Comparison of ENCODE assay signal across 9 mouse cellular contexts in the genomic region with DNA sequence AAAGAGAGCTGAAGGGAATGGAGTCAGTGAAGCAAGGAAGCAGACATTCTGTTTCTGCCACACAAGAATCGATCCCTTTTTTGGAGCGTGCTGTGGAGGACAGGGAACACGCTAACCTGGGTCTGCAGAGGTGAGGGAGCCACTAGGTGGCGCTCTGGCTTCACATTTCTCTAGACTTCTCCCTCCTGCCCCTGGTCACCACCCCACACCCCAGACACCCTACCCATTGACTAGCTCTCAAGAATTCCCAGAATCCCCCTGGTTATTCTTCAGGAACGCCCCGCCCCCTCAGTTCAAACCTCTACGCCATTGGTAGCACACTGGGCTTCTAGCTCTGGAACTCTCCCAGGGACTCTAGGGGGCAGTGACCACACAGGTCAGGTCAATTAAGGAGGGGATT. TPM values are rescaled to one million over a fixed set of nuclear protein-coding genes. Genes with fewer than 3 reads are reported as not detected.
A peak's percentile ranks its signal among the peaks of the same experiment; 100 is the strongest.
DNase-seq lines count a peak whose midpoint lies in the region; ATAC-seq and TF ChIP-seq lines count a peak whose summit lies in the region.
"Had no signal": no experiment of that assay in that cellular context is flagged by ENCODE, and none has a peak within 500 bp of the region (broad histone marks: within the 10 kb centered on the region; RNA-seq: fewer than 3 reads in every experiment).

No protein-coding gene starts in this region.

- DNase-seq in adrenal gland, postnatal 25 days, result peak; percentile 78
- peak; percentile 71 for DNase-seq in embryonic facial prominence, embryonic 11.5 days (ENCODE audit: low spot score)
- DNase-seq in heart, adult 11 months, result peak; percentile 96
- peak; percentile 77 for DNase-seq in limb, embryonic 11.5 days (ENCODE audit: low spot score)
- DNase-seq in spleen, postnatal 14 days (ENCODE audit: low spot score in 2 of 2), result peak; percentile 54 to 75

- ATAC-seq in embryonic facial prominence, embryonic 11.5 days (replicated peaks; ENCODE audit: insufficient number of reproducible peaks, low FRiP score, low TSS enrichment, low read depth), result no peak
- peak; percentile 37 for ATAC-seq in intestine, postnatal 0 days
- ATAC-seq in limb, embryonic 11.5 days (ENCODE audit: insufficient number of reproducible peaks, low FRiP score, low TSS enrichment, low read depth), result no peak; the same call in 1 of the 2 replicates
- peak; percentile 37 for ATAC-seq in midbrain, embryonic 15.5 days (replicated peaks)

- H3K4me2 ChIP-seq in embryonic facial prominence, embryonic 11.5 days (ENCODE audit: low read depth, low read length), result no peak overlapping the region
- no peak overlapping the region for H3K4me2 ChIP-seq in intestine, postnatal 0 days (replicated peaks; ENCODE audit: low read depth)
- no peak overlapping the region for H3K4me2 ChIP-seq in limb, embryonic 11.5 days (ENCODE audit: low read depth, severe bottlenecking)
- H3K4me2 ChIP-seq in midbrain, embryonic 15.5 days, result no peak overlapping the region
- H3K4me2 ChIP-seq: embryonic facial prominence, embryonic 13.5 days had no signal

- no peaks in the 10 kb centered on the region for H3K36me3 ChIP-seq in C2C12 (ENCODE audit: control insufficient read depth, insufficient read depth)
- no peaks in the 10 kb centered on the region for H3K36me3 ChIP-seq in embryonic facial prominence, embryonic 11.5 days (replicated peaks; ENCODE audit: control insufficient read depth, insufficient read depth, low read depth, low read length)
- H3K36me3 ChIP-seq in intestine, postnatal 0 days (ENCODE audit: control insufficient read depth, insufficient read depth), result peaks cover 38% of the 10 kb centered on the region
- 0 out of 2 replicates have a peak, but pooled peaks cover 3% of the 10 kb centered on the region for H3K36me3 ChIP-seq in limb, embryonic 11.5 days (ENCODE audit: control insufficient read depth, insufficient read depth, low read length)
- no peaks in the 10 kb centered on the region for H3K36me3 ChIP-seq in midbrain, embryonic 15.5 days (replicated peaks)

- TF ChIP-seq CTCF in C2C12 (IDR thresholded peaks at IDR 0.05; ENCODE audit: control insufficient read depth, insufficient read depth, insufficient read length), result peak; percentile 71
- TF ChIP-seq CTCF in intestine, postnatal 0 days (IDR thresholded peaks at IDR 0.05; ENCODE audit: low read depth), result peak; percentile 79

- H3K4me1 ChIP-seq in embryonic facial prominence, embryonic 11.5 days (ENCODE audit: control insufficient read depth, insufficient read depth, low read length), result no peaks in the 10 kb centered on the region
- no peaks in the 10 kb centered on the region for H3K4me1 ChIP-seq in intestine, postnatal 0 days (replicated peaks; ENCODE audit: control insufficient read depth, insufficient read depth, low read length)
- H3K4me1 ChIP-seq in limb, embryonic 11.5 days (ENCODE audit: control insufficient read depth, insufficient read depth, low read length), result no peaks in the 10 kb centered on the region
- H3K4me1 ChIP-seq in midbrain, embryonic 15.5 days, result peaks cover 9% of the 10 kb centered on the region; the same call in 1 of the 2 replicates

- no peak overlapping the region for H3K9ac ChIP-seq in embryonic facial prominence, embryonic 11.5 days (replicated peaks; ENCODE audit: low read length)
- no peak overlapping the region for H3K9ac ChIP-seq in intestine, postnatal 0 days (ENCODE audit: low read depth, low read length)
- no peak overlapping the region for H3K9ac ChIP-seq in limb, embryonic 11.5 days (ENCODE audit: low read length)
- H3K9ac ChIP-seq in midbrain, embryonic 15.5 days, result no peak overlapping the region
- H3K9ac ChIP-seq: embryonic facial prominence, embryonic 13.5 days had no signal

- H3K4me3 ChIP-seq in C2C12 (ENCODE audit: insufficient read depth, poor library complexity, severe bottlenecking), result no peak overlapping the region
- H3K4me3 ChIP-seq in embryonic facial prominence, embryonic 11.5 days (ENCODE audit: low read depth, low read length), result no peak overlapping the region
- no peak overlapping the region for H3K4me3 ChIP-seq in intestine, postnatal 0 days (ENCODE audit: low read depth, low read length)
- H3K4me3 ChIP-seq in limb, embryonic 11.5 days (ENCODE audit: low read depth, low read length), result no peak overlapping the region
- H3K4me3 ChIP-seq in midbrain, embryonic 15.5 days, result no peak overlapping the region
- H3K4me3 ChIP-seq: embryonic facial prominence, embryonic 13.5 days had no signal

- WGBS in embryonic facial prominence, embryonic 11.5 days, result 47% methylated on average over 7 of the region's 7 CpGs
- WGBS in intestine, postnatal 0 days, result 52% methylated on average over 7 of the region's 7 CpGs
- WGBS in limb, embryonic 11.5 days, result 58% methylated on average over 7 of the region's 7 CpGs
- WGBS in midbrain, embryonic 15.5 days, result 43% methylated on average over 7 of the region's 7 CpGs

- no peaks in the 10 kb centered on the region for H3K79me2 ChIP-seq in C2C12 (ENCODE audit: control insufficient read depth, insufficient read depth)

- no peaks in the 10 kb centered on the region for H3K9me3 ChIP-seq in embryonic facial prominence, embryonic 11.5 days (replicated peaks; ENCODE audit: control insufficient read depth, low read length)
- no peaks in the 10 kb centered on the region for H3K9me3 ChIP-seq in intestine, postnatal 0 days (ENCODE audit: control insufficient read depth)
- H3K9me3 ChIP-seq in limb, embryonic 11.5 days (ENCODE audit: control insufficient read depth, low read length), result no peaks in the 10 kb centered on the region
- H3K9me3 ChIP-seq in midbrain, embryonic 15.5 days, result no peaks in the 10 kb centered on the region

- H3K79me3 ChIP-seq in C2C12 (ENCODE audit: low read depth), result no peaks in the 10 kb centered on the region

- no peaks in the 10 kb centered on the region for H3K27me3 ChIP-seq in C2C12 (ENCODE audit: control insufficient read depth, insufficient read depth, insufficient read length)
- no peaks in the 10 kb centered on the region for H3K27me3 ChIP-seq in embryonic facial prominence, embryonic 11.5 days (ENCODE audit: control insufficient read depth, insufficient read depth, low read length)
- H3K27me3 ChIP-seq in intestine, postnatal 0 days (replicated peaks; ENCODE audit: control insufficient read depth, insufficient read depth, low read length), result no peaks in the 10 kb centered on the region
- H3K27me3 ChIP-seq in limb, embryonic 11.5 days (ENCODE audit: control insufficient read depth, insufficient read depth, low read length), result no peaks in the 10 kb centered on the region
- H3K27me3 ChIP-seq in midbrain, embryonic 15.5 days (replicated peaks), result no peaks in the 10 kb centered on the region
- H3K27me3 ChIP-seq: embryonic facial prominence, embryonic 13.5 days had no signal

- H3ac ChIP-seq in C2C12 (ENCODE audit: control insufficient read depth, insufficient read length, low read depth), result no peak overlapping the region

- H3K27ac ChIP-seq in embryonic facial prominence, embryonic 11.5 days (replicated peaks; ENCODE audit: low read depth, low read length), result no peak overlapping the region
- no peak overlapping the region for H3K27ac ChIP-seq in intestine, postnatal 0 days (ENCODE audit: low read depth, low read length)
- H3K27ac ChIP-seq in limb, embryonic 11.5 days (replicated peaks; ENCODE audit: low read depth, low read length), result no peak overlapping the region
- H3K27ac ChIP-seq in midbrain, embryonic 15.5 days, result no peak overlapping the region
- H3K27ac ChIP-seq: embryonic facial prominence, embryonic 13.5 days had no signal

RNA-seq across cellular contexts. Expression of a gene that starts 4.8 kb away (rescaled TPM):
- 36.6 TPM for polyA plus RNA-seq in C2C12 (2012; fragmentation: generic; extraction: Trizol)
- 31.7 and 53.8 TPM in 2 replicates for total RNA-seq in adrenal gland, postnatal 25 days (2021)
- polyA plus RNA-seq in embryonic facial prominence, embryonic 11.5 days (2014; fragmentation: Nextera tagmentation; extraction: Ambion mirVana), result 57.3 and 58.9 TPM in 2 replicates
- polyA plus RNA-seq in intestine, postnatal 0 days (2015; fragmentation: Nextera tagmentation; extraction: Ambion mirVana), result 27.7 and 28.4 TPM in 2 replicates
- polyA plus RNA-seq in limb, embryonic 11.5 days (2014; fragmentation: Nextera tagmentation; extraction: Ambion mirVana), result 58.6 and 64.0 TPM in 2 replicates
- 123 and 132 TPM in 2 replicates for polyA plus RNA-seq in midbrain, embryonic 15.5 days (2015; fragmentation: Nextera tagmentation; extraction: Ambion mirVana)

RNA-seq across cellular contexts. Expression of a gene that starts 13.0 kb away (rescaled TPM):
- polyA plus RNA-seq in C2C12 (2012; fragmentation: generic; extraction: Trizol), result 34.6 TPM
- 37.9 and 51.1 TPM in 2 replicates for total RNA-seq in adrenal gland, postnatal 25 days (2021)
- 9.1 and 10.8 TPM in 2 replicates for polyA plus RNA-seq in embryonic facial prominence, embryonic 11.5 days (2014; fragmentation: Nextera tagmentation; extraction: Ambion mirVana)
- polyA plus RNA-seq in intestine, postnatal 0 days (2015; fragmentation: Nextera tagmentation; extraction: Ambion mirVana), result 52.2 and 55.8 TPM in 2 replicates
- 10.3 and 11.5 TPM in 2 replicates for polyA plus RNA-seq in limb, embryonic 11.5 days (2014; fragmentation: Nextera tagmentation; extraction: Ambion mirVana)
- polyA plus RNA-seq in midbrain, embryonic 15.5 days (2015; fragmentation: Nextera tagmentation; extraction: Ambion mirVana), result 15.7 and 18.4 TPM in 2 replicates

RNA-seq across cellular contexts. Expression of a gene that starts 19.5 kb away (rescaled TPM):
- 53.1 TPM for polyA plus RNA-seq in C2C12 (2012; fragmentation: generic; extraction: Trizol)
- 38.6 and 46.8 TPM in 2 replicates for total RNA-seq in adrenal gland, postnatal 25 days (2021)
- polyA plus RNA-seq in embryonic facial prominence, embryonic 11.5 days (2014; fragmentation: Nextera tagmentation; extraction: Ambion mirVana), result 55.8 and 56.5 TPM in 2 replicates
- 17.1 and 17.5 TPM in 2 replicates for polyA plus RNA-seq in intestine, postnatal 0 days (2015; fragmentation: Nextera tagmentation; extraction: Ambion mirVana)
- 64.3 and 65.5 TPM in 2 replicates for polyA plus RNA-seq in limb, embryonic 11.5 days (2014; fragmentation: Nextera tagmentation; extraction: Ambion mirVana)
- 44.0 and 45.6 TPM in 2 replicates for polyA plus RNA-seq in midbrain, embryonic 15.5 days (2015; fragmentation: Nextera tagmentation; extraction: Ambion mirVana)

RNA-seq across cellular contexts. Expression of a gene that starts 31.3 kb away (rescaled TPM):
- polyA plus RNA-seq in C2C12 (2012; fragmentation: generic; extraction: Trizol), result 86.3 TPM
- 74.4 and 101 TPM in 2 replicates for total RNA-seq in adrenal gland, postnatal 25 days (2021)
- polyA plus RNA-seq in embryonic facial prominence, embryonic 11.5 days (2014; fragmentation: Nextera tagmentation; extraction: Ambion mirVana), result 43.6 and 53.0 TPM in 2 replicates
- polyA plus RNA-seq in intestine, postnatal 0 days (2015; fragmentation: Nextera tagmentation; extraction: Ambion mirVana), result 43.4 and 48.6 TPM in 2 replicates
- 55.7 and 64.5 TPM in 2 replicates for polyA plus RNA-seq in limb, embryonic 11.5 days (2014; fragmentation: Nextera tagmentation; extraction: Ambion mirVana)
- polyA plus RNA-seq in midbrain, embryonic 15.5 days (2015; fragmentation: Nextera tagmentation; extraction: Ambion mirVana), result 17.2 and 19.8 TPM in 2 replicates

RNA-seq across cellular contexts. Expression of a gene that starts 31.4 kb away (rescaled TPM):
- 446 TPM for polyA plus RNA-seq in C2C12 (2012; fragmentation: generic; extraction: Trizol)
- total RNA-seq in adrenal gland, postnatal 25 days (2021), result 24.8 and 26.2 TPM in 2 replicates
- 648 and 668 TPM in 2 replicates for polyA plus RNA-seq in embryonic facial prominence, embryonic 11.5 days (2014; fragmentation: Nextera tagmentation; extraction: Ambion mirVana)
- 106 and 118 TPM in 2 replicates for polyA plus RNA-seq in intestine, postnatal 0 days (2015; fragmentation: Nextera tagmentation; extraction: Ambion mirVana)
- polyA plus RNA-seq in limb, embryonic 11.5 days (2014; fragmentation: Nextera tagmentation; extraction: Ambion mirVana), result 774 and 797 TPM in 2 replicates
- polyA plus RNA-seq in midbrain, embryonic 15.5 days (2015; fragmentation: Nextera tagmentation; extraction: Ambion mirVana), result 86.7 and 91.2 TPM in 2 replicates

Comparison
In these comparisons a context has a peak if more than half of its experiments do, and no peak if none do; other contexts are left out.
1. ATAC-seq: peak in intestine, postnatal 0 days (single experiment) and midbrain, embryonic 15.5 days (single experiment); none in embryonic facial prominence, embryonic 11.5 days (single experiment) and limb, embryonic 11.5 days (single experiment).
2. Peak in every context shown above with its lines, with median percentiles within 50 percentile points of each other: DNase-seq.